Mouse (Mus musculus): ENCODE data around the gene Trim69. TPM values are rescaled to one million over a fixed set of nuclear protein-coding genes. Genes with fewer than 3 reads are reported as not detected.

Trim69 gene
- not detected in 2 replicates for polyA plus RNA-seq (2016; fragmentation: Nextera tagmentation; extraction: Ambion mirVana)

- Histone ChIP-seq H3K4me3 (no peak within 1 kb of the TSS), H3K27me3 (no peaks in the 10 kb centered on the region), H3K4me2 (replicated peaks) (no peak within 1 kb of the TSS), H3K9me3 (no peaks in the 10 kb centered on the region), H3K36me3 (no peaks in the 10 kb centered on the region), H3K27ac (no peak within 1 kb of the TSS), H3K9ac (no peak within 1 kb of the TSS), H3K4me1 (no peaks in the 10 kb centered on the region)
- WGBS = 43% methylated on average over 2 of the region's 2 CpGs
- no peak for ATAC-seq (ENCODE audit: insufficient number of reproducible peaks, insufficient read depth, low FRiP score, low TSS enrichment)
Observed at GRCm38 (mm10) chr2:122160680-122161079, at the start of gene Trim69. Trim69 (plus strand) TSS chr2:122160700.

- 86% methylated on average over 2 of the region's 2 CpGs for WGBS
- peaks cover 14% of the 10 kb centered on the region; the same call in 1 of the 2 replicates for H3K36me3 ChIP-seq
- H3K4me2 ChIP-seq (replicated peaks) = peak overlapping the region; percentile 57
- H3K4me1 ChIP-seq = no peaks in the 10 kb centered on the region; the same call in 1 of the 2 replicates
- H3K27me3 ChIP-seq = no peaks in the 10 kb centered on the region
- no peak overlapping the region for H3K27ac ChIP-seq
- no peak for ATAC-seq (ENCODE audit: insufficient number of reproducible peaks, insufficient read depth, low FRiP score, low TSS enrichment)
- H3K9me3 ChIP-seq = no peaks in the 10 kb centered on the region
- no peak overlapping the region for H3K9ac ChIP-seq
- no peak overlapping the region; the same call in 1 of the 2 replicates for H3K4me3 ChIP-seq
Observed at GRCm38 (mm10) chr2:122116888-122117287, 43.6 kb upstream of the Trim69 start.

GRCm38 (mm10) chr2:122117961-122118958, 42.2 kb upstream of the Trim69 start, which contains the start of gene Spg11:
Spg11 (minus strand) TSS chr2:122118386.
- H3K27ac ChIP-seq = peak within 1 kb of the TSS; percentile 98
- H3K36me3 ChIP-seq = peaks cover 11% of the 10 kb centered on the region; the same call in 1 of the 2 replicates
- H3K27me3 ChIP-seq = no peaks in the 10 kb centered on the region
- H3K4me1 ChIP-seq = no peaks in the 10 kb centered on the region; the same call in 1 of the 2 replicates
- H3K4me2 ChIP-seq (replicated peaks) = peak within 1 kb of the TSS; percentile 57
- H3K9me3 ChIP-seq = no peaks in the 10 kb centered on the region
- under 1% methylated on average over 47 of the region's 47 CpGs for WGBS
- H3K4me3 ChIP-seq = peak within 1 kb of the TSS; percentile 83
- ATAC-seq (ENCODE audit: insufficient number of reproducible peaks, insufficient read depth, low FRiP score, low TSS enrichment) = peak; percentile 99
- H3K9ac ChIP-seq = peak within 1 kb of the TSS; percentile 84

GRCm38 (mm10) chr2:122125680-122126572, 34.6 kb upstream of the Trim69 start:
- H3K4me3 ChIP-seq = no peak overlapping the region
- no peak overlapping the region for H3K9ac ChIP-seq
- H3K36me3 ChIP-seq = no peaks in the 10 kb centered on the region
- no peak overlapping the region for H3K27ac ChIP-seq
- no peaks in the 10 kb centered on the region for H3K27me3 ChIP-seq
- H3K9me3 ChIP-seq = no peaks in the 10 kb centered on the region
- ATAC-seq (ENCODE audit: insufficient number of reproducible peaks, insufficient read depth, low FRiP score, low TSS enrichment) = no peak
- no peak overlapping the region for H3K4me2 ChIP-seq (replicated peaks)
- 54% methylated on average over 12 of the region's 12 CpGs for WGBS
- H3K4me1 ChIP-seq = no peaks in the 10 kb centered on the region

DNA sequence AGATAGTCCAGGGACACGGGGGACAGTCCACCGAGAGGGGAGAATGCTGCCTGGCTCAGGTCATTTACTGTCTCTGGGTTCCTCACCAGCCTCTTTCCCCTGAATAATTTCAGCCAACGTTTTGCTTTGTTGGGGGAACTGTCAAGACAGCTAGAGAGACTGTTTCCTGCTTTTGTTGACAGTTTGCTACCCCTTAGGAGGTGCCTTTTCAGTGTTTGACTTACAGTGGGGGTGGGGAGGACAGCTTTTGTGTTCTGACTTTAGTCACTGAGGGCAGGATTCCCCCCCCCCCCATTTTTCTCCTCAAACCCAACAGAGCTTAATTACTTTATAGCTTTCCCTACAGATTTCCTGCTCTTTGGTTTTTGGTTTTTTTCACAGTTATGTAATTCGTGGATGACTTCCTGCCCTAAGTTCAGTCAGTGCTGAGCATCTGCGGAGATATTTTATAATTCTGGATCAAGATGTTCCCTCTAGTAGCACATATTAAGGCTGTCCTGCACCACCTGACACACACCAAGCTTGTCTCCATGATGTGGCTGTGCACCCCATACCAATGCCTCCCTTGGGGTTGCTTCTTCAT, 33.6 kb upstream of the Trim69 start:
- H3K9ac ChIP-seq = no peak overlapping the region
- no peaks in the 10 kb centered on the region for H3K4me1 ChIP-seq
- no peaks in the 10 kb centered on the region for H3K36me3 ChIP-seq
- H3K4me3 ChIP-seq = no peak overlapping the region
- H3K4me2 ChIP-seq (replicated peaks) = no peak overlapping the region
- no peaks in the 10 kb centered on the region for H3K9me3 ChIP-seq
- no peak overlapping the region for H3K27ac ChIP-seq
- H3K27me3 ChIP-seq = no peaks in the 10 kb centered on the region
- ATAC-seq (ENCODE audit: insufficient number of reproducible peaks, insufficient read depth, low FRiP score, low TSS enrichment) = no peak
- WGBS = 52% methylated on average over 5 of the region's 5 CpGs

GRCm38 (mm10) chr2:122127635-122128034, 32.9 kb upstream of the Trim69 start:
- Histone ChIP-seq H3K27me3 (no peaks in the 10 kb centered on the region), H3K4me3 (no peak overlapping the region), H3K4me1 (no peaks in the 10 kb centered on the region), H3K36me3 (no peaks in the 10 kb centered on the region), H3K4me2 (replicated peaks) (no peak overlapping the region), H3K27ac (no peak overlapping the region), H3K9me3 (no peaks in the 10 kb centered on the region), H3K9ac (no peak overlapping the region)
- WGBS = 92% methylated on average over 4 of the region's 4 CpGs
- ATAC-seq (ENCODE audit: insufficient number of reproducible peaks, insufficient read depth, low FRiP score, low TSS enrichment) = no peak

GRCm38 (mm10) chr2:122132078-122132477, 28.4 kb upstream of the Trim69 start:
- 94% methylated on average over 2 of the region's 2 CpGs for whole genome bisulfite sequencing
- ATAC-seq (ENCODE audit: insufficient number of reproducible peaks, insufficient read depth, low FRiP score, low TSS enrichment) = no peak
- Histone ChIP-seq H3K36me3 (no peaks in the 10 kb centered on the region), H3K4me2 (replicated peaks) (no peak overlapping the region), H3K27me3 (no peaks in the 10 kb centered on the region), H3K27ac (no peak overlapping the region), H3K9ac (no peak overlapping the region), H3K4me3 (no peak overlapping the region), H3K4me1 (no peaks in the 10 kb centered on the region), H3K9me3 (no peaks in the 10 kb centered on the region)

GRCm38 (mm10) chr2:122132618-122133017, 27.9 kb upstream of the Trim69 start:
- Histone ChIP-seq H3K9me3 (no peaks in the 10 kb centered on the region), H3K4me3 (no peak overlapping the region), H3K4me2 (replicated peaks) (no peak overlapping the region), H3K27ac (no peak overlapping the region), H3K4me1 (no peaks in the 10 kb centered on the region), H3K27me3 (no peaks in the 10 kb centered on the region), H3K36me3 (no peaks in the 10 kb centered on the region), H3K9ac (no peak overlapping the region)
- no peak for ATAC-seq (ENCODE audit: insufficient number of reproducible peaks, insufficient read depth, low FRiP score, low TSS enrichment)
- WGBS = 85% methylated on average over 2 of the region's 2 CpGs

GRCm38 (mm10) chr2:122137839-122138465, 22.5 kb upstream of the Trim69 start:
- H3K9me3 ChIP-seq = no peaks in the 10 kb centered on the region
- no peak overlapping the region for H3K4me2 ChIP-seq (replicated peaks)
- WGBS = 68% methylated on average over 5 of the region's 5 CpGs
- no peak for ATAC-seq (ENCODE audit: insufficient number of reproducible peaks, insufficient read depth, low FRiP score, low TSS enrichment)
- H3K9ac ChIP-seq = no peak overlapping the region
- H3K36me3 ChIP-seq = no peaks in the 10 kb centered on the region
- no peaks in the 10 kb centered on the region for H3K4me1 ChIP-seq
- H3K27ac ChIP-seq = no peak overlapping the region
- H3K4me3 ChIP-seq = no peak overlapping the region
- H3K27me3 ChIP-seq = no peaks in the 10 kb centered on the region

- Histone ChIP-seq H3K27me3 (no peaks in the 10 kb centered on the region), H3K4me2 (replicated peaks) (no peak overlapping the region), H3K36me3 (no peaks in the 10 kb centered on the region), H3K4me1 (no peaks in the 10 kb centered on the region), H3K4me3 (no peak overlapping the region), H3K9me3 (no peaks in the 10 kb centered on the region), H3K27ac (no peak overlapping the region), H3K9ac (no peak overlapping the region)
- 85% methylated on average over 2 of the region's 2 CpGs for WGBS
- ATAC-seq (ENCODE audit: insufficient number of reproducible peaks, insufficient read depth, low FRiP score, low TSS enrichment) = no peak
Observed at GRCm38 (mm10) chr2:122140815-122141214, 19.7 kb upstream of the Trim69 start.
